Mouse (Mus musculus) adrenal gland, adult 8-10 months (tissue): ENCODE data around the gene Fbxl19. TPM values are rescaled to one million over a fixed set of nuclear protein-coding genes. Genes with fewer than 3 reads are reported as not detected.

Experiments
- DNase-seq: peaks from one replicate; pipeline ENCODE4 v3.0.0; 2022
- total RNA-seq, 4 experiments: library from RNA; stranded (reverse); gene quantifications; 2 replicates each; pipeline ENCODE4 v1.2.4; 2022

Gene Fbxl19
- total RNA-seq: 10 to 100 TPM; 13.5 to 18.6 (median 16.5) TPM

GRCm38 (mm10) chr7:127744366-127745045 is at the start of gene Fbxl19:
Fbxl19 (plus strand) TSS chr7:127744543.
- peak; percentile 70 for DNase-seq

- DNase-seq: peak; percentile 59
These were observed 45.4 kb upstream of the Fbxl19 start for GRCm38 (mm10) chr7:127698986-127699385.

- DNase-seq: no peak
These were observed 43.5 kb upstream of the Fbxl19 start for GRCm38 (mm10) chr7:127700712-127701331.

- no peak for DNase-seq
These were observed 40.7 kb upstream of the Fbxl19 start for GRCm38 (mm10) chr7:127703561-127704178.

- no peak for DNase-seq
These were observed 39.7 kb upstream of the Fbxl19 start for GRCm38 (mm10) chr7:127704598-127704997.

- DNase-seq: no peak
These were observed 38.6 kb upstream of the Fbxl19 start for GRCm38 (mm10) chr7:127705706-127706105.

GRCm38 (mm10) chr7:127707045-127707956 is 37.0 kb upstream of the Fbxl19 start:
- no peak for DNase-seq

- DNase-seq: no peak
These were observed 36.5 kb upstream of the Fbxl19 start for GRCm38 (mm10) chr7:127707957-127708206.

GRCm38 (mm10) chr7:127708207-127709078 is 35.9 kb upstream of the Fbxl19 start, which contains the start of gene Bcl7c:
Bcl7c (minus strand) TSS chr7:127708933.
- DNase-seq: peak; percentile 91

- no peak for DNase-seq
These were observed 34.9 kb upstream of the Fbxl19 start for GRCm38 (mm10) chr7:127709261-127709979.

- no peak for DNase-seq
These were observed 33.3 kb upstream of the Fbxl19 start for GRCm38 (mm10) chr7:127711031-127711430.

GRCm38 (mm10) chr7:127711456-127711855 is 32.9 kb upstream of the Fbxl19 start:
- no peak for DNase-seq

- peak; percentile 72 for DNase-seq
These were observed 31.6 kb upstream of the Fbxl19 start, which contains the start of gene Ctf1 for GRCm38 (mm10) chr7:127712461-127713385. Ctf1 (plus strand) TSS chr7:127712736.

GRCm38 (mm10) chr7:127714816-127715215 is 29.5 kb upstream of the Fbxl19 start:
- DNase-seq: no peak

GRCm38 (mm10) chr7:127716992-127717391 is 27.4 kb upstream of the Fbxl19 start:
- no peak for DNase-seq

GRCm38 (mm10) chr7:127718339-127718738 is 26.0 kb upstream of the Fbxl19 start:
- DNase-seq: no peak

- no peak for DNase-seq
These were observed 25.1 kb upstream of the Fbxl19 start for GRCm38 (mm10) chr7:127719258-127719657.

- DNase-seq: no peak
These were observed 18.9 kb upstream of the Fbxl19 start for GRCm38 (mm10) chr7:127725490-127725889.

- DNase-seq: no peak
These were observed 18.4 kb upstream of the Fbxl19 start for GRCm38 (mm10) chr7:127725924-127726323.

GRCm38 (mm10) chr7:127727898-127728297 is 16.4 kb upstream of the Fbxl19 start:
- no peak for DNase-seq
